Mouse (Mus musculus) gastrocnemius, postnatal 10 days (tissue): ENCODE measurements at regions not wholly inside any gene's neighbourhood (a gene's known extent, or its start where the extent isn't known, plus 50 kb on each side); places are given as distances from the start of the nearest gene placed in this dataset.

Source experiments
- DNase-seq: peaks from one replicate; pipeline ENCODE4 v3.0.0; 2021; ENCODE audit warnings: mixed read lengths

DNA sequence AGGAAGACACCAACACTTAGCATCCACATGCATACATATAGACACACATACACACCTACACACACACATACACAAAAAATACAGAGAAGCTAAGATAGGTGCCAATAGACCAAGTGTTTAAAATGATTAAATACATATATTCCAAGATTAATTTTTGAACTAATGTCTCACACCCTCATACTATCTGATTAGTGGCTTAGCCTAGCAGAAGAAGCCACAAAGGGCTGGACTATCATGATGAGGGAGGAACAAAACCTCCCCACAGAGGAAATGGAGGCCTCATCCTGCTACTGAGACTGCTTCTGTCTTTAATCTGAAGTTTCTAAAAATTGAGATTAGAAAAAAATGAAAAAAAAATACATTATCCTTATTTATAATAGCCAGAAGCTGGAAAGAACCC lies 780.6 kb downstream of the Tmem114 start:
- no peak for DNase-seq

DNA sequence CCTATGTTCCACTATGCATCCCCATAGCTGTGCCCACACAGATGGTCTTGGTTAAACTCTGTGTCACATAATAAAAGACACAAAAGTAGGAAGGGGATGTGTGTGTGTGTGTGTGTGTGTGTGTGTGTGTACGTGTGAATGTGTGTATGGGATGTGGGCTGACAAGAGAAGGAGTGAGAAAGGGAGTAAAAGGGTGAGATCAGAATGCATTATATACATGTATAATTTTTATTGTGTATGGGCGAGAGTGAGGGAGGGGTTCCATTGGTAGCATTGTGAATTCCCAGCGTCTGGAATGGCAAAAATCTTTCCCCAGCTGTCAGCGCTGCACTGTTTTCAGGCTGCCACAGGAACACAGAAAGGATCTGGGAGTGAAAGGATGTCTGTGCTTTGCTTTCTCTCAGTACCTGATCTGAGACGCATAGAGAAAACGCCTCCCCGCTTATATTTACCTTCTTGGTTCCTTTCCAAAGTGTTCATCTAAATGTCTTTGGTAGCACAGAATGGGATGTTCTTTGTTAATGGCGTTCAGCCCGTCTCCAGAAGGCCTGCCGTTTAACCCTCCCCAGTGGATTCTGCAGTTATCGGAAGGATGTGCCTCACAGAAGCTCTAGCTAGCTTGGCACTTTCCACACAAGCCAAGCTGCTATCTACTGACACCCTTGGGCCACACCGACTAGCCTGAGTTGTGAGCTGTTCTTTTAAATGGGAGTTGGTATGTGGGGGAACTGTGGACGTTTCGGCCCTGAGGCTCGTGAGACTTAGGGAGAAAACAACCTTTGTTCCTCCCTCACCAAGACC lies 785.8 kb downstream of the Tmem114 start:
- DNase-seq = no peak

DNA sequence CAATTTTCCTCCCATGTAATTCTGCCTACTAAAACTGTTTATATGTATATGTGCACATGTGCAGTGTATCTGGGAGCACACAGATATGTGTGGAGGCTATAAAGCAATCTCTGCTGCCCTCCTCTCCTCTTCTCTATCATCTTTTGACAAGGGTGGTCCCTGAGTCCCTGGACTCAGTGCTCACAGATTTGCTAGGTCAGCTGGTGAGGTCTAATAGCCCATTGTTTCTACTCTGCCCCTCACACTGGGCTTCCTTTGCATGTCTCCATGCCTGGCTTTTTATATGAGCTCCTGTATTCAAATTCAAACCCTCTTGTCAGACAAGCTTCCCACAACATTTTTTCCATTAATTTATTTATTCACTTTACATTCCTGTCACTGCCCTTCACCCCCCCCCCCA lies 786.9 kb downstream of the Tmem114 start:
- DNase-seq = no peak

DNA sequence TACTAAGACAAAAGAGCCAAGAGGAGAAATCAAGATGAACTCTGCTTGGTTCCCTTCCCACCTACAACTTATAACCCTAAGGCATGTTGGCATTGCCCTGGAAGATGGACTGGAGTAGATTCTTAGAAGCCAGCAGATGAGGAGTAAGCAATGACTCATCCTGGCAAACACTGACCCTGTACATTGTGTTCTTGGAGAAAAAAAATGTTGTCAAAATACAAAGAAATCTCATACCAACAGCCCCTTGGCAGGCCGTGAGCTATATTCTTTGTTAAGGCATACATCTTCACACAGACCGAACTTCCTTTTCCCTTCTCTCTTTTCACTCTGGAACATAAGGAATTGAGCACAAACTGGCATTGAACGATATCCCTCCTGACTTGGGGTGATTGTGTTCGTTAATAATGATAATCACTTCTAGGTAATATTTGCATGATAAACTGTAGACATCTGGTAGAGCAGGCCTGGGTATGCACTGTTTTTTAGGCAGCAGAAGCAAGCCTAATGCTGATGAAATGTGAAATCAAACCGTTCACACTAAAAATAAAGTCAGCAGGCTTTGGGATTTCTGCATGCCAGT lies 787.7 kb downstream of the Tmem114 start:
- DNase-seq = no peak

DNA sequence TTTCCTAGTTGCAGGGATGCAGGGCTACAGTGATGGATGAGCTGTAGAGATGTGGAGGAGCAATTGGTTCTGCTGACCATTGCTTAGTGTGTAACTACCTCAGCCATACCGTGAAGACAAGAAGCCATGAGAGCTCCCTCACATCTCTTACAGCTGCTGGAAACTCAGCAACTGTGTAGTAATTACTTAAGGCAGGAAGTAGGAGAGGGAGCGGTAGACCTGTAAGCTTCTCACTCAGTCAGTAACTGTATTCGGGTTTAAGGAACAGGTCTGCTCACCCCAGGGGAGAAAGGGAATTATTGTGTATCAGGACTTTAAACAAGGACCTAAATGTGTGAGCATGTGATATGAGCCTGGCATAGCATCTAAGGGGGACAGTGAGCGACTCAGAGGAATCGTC lies 788.6 kb downstream of the Tmem114 start:
- no peak for DNase-seq

DNA sequence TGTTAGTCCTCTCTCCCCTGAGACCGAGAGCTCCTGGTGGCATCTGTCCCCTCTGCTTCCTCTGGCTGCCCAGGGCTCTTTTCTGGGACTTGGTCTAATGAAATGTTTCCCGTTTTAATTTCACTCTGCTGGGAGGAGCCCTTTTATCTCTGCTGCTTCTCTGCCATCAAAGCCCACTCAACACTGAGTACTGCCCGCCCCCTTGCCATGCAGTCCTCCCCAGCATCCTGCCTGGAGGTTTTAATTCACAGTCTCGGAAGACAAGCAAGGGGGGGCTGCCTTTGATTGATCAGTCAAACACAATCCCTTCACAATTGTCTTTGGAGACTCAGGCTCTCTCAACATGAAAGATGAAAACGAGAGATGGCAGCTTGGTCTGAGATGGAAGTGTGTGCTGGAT lies 792.5 kb downstream of the Tmem114 start:
- DNase-seq = no peak

DNA sequence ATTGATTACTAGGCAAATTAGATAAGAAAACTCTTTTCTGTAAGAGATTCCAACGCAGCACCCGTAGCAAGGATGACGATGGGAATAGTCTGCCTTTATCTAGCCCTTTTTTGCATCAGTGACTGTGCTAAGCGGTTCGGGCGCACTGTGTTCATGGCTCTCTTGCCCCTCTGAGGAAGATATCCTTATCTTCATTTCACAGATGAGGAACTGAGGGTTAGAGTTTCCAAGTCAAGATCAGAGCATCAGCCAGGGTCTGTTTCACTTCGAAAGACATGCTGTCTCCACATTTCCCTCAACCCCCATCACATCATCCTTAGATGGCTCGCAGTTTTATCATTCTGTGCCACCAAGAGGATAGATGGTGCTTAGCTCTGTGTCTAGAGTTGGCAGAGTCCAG lies 796.6 kb downstream of the Tmem114 start:
- no peak for DNase-seq

DNA sequence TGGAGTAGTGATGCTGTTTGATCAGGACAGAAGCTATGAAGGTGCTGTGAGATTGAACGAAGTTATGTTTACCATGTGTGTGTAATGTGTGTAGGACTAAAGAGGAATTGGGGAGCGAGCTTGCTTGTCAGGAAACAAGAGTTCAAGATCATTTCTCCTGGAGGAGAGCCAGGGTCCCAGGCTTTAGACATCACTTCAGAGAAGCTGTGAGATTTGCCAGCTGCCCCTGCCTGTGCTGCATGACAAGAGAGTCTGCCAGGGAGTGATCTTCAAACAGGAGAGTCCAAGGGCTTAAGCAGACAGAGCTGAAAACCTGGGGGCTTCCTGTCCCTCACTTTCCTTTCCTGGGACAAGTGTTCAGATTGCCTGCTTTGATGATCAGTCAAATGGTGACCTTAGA lies 818.3 kb downstream of the Tmem114 start:
- no peak for DNase-seq

DNA sequence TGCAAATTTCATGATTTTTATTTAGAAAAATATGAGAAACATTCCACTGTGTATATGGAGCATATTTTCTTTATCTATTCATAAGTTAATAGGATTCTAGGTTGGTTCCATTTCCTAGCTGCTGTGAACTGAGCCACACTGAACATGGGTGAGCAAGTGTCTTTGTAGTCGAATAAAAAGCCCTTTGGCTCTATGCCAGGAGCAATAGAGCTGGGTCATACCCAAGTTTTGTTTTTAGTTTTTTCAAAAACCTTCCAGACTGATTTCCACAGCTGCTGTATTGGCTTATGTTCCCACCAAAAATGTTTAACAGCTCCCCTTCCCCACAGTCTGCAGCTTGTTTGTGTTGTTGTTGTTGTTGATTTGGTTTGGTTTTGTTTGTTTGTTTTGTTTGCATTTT lies 822.5 kb downstream of the Tmem114 start:
- DNase-seq = no peak

DNA sequence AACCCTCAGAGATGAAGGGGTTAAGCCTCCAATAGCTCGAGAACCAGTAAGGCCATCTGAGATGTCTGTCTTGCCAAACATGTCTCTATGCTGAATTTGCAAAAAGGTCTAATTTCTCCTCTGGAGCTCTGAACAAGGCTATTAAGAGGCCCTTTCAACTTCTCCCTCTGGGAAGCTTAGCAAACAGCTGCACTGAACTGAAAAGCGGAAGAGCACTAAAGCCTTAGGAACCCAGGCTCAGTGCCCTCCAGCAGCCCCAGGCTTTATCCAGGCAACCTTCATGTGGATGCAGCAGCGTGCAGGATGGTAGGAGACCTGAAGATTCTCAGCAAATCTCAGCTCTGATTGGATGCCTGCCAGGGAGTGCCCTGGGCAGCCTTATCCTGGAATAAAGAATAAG lies 850.1 kb downstream of the Tmem114 start:
- DNase-seq = peak; percentile 24

DNA sequence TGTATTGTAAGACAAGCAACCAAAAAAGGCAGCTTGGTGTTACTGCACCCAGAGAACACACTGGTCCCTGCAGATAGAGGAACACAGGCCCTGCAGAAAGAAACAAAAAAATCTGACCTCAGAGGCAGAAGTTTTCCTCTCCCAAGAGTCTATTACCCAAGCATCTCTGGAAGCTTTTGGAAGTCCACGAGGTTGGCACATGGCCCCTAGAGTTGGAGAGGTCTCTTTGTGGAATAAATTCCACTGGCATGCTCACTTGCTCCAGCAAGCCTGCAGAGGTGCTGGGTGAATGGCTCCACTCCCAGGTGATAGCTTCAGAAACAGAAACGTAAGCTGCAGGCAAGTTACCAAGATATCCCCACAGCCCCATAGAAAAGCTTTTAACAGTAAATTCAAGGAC lies 864.1 kb downstream of the Tmem114 start:
- DNase-seq = peak; percentile 35

DNA sequence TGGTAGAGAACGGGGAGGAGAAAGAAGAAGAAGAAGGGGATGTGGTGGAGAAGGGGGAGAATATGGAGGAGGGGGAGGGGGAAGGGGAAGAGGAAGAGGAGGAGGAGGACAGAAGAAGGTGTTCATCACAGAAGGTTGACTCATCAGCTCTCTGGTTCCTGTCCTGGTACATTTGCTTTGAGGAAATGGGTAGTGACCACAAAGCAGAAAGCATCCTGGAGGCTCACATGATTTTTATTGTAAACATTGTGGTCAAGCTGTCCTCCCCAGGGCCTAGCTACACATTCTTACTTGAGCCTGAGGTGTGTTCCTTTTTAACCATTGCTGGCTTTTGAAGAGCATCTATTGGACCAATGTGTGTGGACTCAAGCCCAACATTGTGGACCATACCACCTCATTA lies 865.8 kb downstream of the Tmem114 start:
- DNase-seq = no peak

DNA sequence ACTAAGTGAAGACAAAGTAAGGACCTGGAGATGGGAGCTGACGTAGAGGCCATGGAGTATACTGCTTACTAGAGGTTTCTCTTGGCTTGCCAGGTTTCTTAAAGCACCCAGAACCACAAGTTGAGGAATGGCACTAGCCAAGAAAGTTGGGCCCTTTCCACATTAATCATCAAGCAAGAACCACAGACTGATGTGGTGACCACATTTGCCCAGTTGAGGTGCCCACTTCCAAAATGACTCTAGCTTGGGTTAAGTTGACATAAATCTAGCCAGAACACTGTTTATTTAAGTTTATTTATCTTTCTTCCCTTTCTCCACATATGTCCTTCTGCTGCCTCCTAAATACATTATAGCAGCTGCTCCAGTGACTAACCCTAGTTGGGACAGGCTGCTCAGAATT lies 866.3 kb downstream of the Tmem114 start:
- no peak for DNase-seq

DNA sequence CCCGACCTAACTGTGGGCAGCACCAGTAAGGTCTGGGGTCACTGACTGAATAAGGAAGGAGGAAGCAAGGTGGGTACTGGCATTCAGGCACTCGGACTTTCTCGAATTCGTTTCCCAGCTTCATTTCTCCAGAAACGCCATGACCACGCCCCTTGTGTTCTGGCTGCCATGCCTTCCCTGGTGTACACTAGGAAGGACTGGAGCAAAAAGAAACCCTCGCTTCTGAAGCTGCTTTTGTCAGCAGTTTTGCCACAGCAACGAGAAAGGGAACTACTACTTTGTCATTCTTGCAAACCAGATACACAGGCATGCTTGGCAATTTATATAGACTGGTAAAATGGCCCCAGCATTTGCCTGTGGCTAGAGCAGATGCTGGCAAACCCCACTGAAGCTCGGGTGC lies 869.0 kb downstream of the Tmem114 start:
- no peak for DNase-seq

DNA sequence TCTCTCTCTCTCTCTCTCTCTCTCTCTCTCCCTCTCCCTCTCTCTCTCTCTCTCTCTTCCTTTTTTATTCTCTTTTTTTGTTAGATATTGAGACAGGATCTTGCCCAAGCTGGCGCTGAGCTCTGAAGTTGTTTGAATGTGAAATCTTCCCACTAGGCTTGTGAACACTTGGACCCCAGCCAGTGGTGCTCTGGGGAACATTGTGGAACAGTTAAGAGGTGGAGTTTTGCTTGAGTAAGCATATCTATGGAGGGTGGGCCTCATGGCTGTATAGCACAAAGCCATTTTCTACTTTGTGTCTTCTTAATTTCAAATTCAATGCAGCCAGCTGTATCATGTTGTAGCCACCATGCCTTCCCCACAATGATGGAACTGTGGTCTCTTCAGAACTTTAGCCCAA lies 875.4 kb downstream of the Tmem114 start:
- DNase-seq = peak; percentile 20

DNA sequence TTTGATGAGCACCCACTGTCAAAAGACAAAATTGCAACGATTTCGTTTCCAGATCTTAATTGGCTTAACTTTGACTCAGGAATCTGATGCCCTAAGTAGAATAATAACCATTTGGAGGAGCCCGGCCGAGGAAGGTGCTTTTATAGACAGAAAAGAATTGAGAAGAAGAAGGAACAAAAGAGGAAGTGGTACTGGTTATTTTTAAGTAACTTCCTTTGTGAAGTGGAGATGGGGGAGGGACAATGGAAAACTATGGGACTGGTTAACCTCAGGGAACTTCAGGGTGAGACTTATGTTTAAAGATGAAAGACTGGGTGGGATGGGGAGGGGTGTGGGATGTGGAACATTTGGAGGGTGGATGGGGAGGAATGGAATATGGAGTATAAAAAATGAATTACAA lies 880.9 kb downstream of the Tmem114 start:
- DNase-seq = no peak

DNA sequence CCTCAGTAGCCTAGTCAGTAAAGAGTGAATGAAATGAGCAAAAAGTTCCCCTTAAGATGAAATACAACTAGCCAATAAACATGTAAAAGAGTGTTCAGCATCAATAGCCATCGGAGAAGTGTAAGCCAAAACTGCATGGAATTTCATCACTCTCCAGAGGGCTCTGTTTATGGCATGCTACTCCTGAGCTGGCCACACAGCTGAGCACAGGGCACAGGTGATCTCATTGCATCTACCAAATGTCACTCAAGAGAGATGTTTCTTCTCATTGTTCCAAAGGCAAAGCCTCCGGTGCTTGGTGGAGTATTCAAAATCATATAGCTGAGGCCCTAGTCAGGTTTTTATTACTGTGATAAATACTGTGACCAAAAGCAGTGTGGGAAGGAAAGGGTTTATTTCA lies 895.1 kb downstream of the Tmem114 start:
- no peak for DNase-seq

DNA sequence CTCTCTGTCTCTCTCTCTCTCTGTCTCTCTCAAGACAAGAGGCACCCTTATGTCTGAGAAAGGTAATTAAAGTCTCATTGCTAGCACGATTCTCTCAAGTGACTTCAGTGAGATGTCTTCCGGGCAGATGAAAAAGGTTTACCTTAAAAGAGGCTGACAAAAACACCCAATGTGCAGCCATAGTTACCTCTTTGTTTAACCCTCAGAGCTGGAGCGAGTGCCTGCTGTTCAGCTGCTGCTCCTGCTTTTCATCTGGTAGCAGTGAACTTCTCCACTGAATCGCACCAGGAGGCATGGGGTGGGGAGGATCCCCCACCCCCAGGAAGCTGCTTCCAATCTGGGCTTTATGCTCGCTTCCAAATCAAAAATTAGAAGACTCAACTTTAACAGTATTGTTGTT lies 896.0 kb downstream of the Tmem114 start:
- DNase-seq = no peak

DNA sequence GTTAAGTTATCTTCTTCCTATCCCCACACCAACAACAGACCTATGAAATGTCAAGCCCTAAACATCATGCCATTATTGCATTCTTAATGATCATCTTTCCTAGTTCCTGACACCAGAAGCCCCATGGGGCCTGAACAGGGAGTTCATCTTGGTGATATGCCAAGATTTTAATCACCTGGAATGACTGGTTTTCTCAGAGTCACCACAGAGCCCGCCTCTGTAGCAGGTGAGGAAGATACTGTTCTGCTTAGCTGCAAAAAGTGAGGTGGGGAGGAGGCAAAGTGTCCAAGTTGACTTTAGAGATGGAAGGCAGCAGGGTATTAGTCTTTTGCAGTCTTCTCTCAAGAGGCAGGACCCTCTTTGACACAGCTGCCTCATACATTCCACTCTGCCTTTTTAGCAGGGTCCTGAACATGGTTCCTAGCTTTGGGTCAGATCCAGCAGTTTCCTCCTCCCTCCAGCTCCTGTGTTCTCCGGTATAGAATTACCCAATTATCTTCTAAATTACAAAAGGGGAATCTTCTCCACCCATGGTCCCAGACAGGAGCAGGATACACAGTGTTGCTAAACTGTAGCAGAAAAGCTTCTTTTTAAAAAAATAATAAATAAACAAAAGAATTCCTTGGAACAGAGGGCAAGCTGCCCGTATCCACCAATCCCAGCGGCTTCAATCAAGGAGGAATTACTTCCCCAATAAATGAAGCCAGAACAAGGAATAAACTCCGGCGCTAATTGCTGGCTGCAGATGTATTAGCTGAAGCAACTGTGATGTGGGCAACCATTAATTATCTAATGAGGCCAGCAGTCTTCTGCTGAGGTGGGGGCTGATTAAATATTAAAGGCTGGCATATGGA lies 896.8 kb downstream of the Tmem114 start:
- DNase-seq = no peak

DNA sequence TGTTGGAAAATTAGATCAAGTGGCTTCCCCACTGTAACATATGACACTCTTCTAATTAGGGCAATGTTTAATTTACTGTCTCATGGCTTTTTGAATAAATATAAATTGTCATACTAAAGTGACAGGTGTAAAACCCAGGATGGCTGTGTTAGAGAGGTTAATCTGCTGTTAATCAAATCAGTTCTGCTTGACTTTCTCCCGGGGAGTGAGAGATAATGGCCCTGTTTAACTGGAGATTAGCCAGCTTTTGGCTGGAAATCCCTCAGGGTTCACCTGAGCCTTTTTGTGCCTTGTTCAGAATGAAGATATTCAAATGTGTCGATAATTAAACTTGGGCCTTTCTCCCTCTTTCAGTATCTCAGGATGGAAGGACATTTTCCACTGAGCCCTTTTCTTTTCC lies 906.2 kb downstream of the Tmem114 start:
- DNase-seq = no peak
